Mouse (Mus musculus) hindbrain, embryonic 16.5 days (tissue): ENCODE results near the gene Fxyd2. TPM values are rescaled to one million over a fixed set of nuclear protein-coding genes. Genes with fewer than 3 reads are reported as not detected.

Experiments used
- ATAC-seq: fragments of 200-750 bp; cut with Nextera tagmentation; 2 replicates; pipeline ENCODE4 v1.8.0; 2017; ENCODE audit warnings: moderate TSS enrichment, moderate library complexity
- H3K27ac ChIP-seq: fragments of 300-500 bp; sonication (generic); 2 replicates; pipeline ENCODE4 v1.5.1; 2014; ENCODE audit warnings: low read depth, mild to moderate bottlenecking, control low read depth, low read length, moderate library complexity
- H3K27me3 ChIP-seq: fragments of 300-500 bp; sonication (generic); replicated peaks from 2 replicates; pipeline ENCODE4 v1.6.1; 2014; ENCODE audit warnings: low read length; ENCODE audit not compliant: control insufficient read depth, insufficient read depth
- H3K36me3 ChIP-seq: fragments of 300-500 bp; sonication (generic); 2 replicates; pipeline ENCODE4 v1.6.1; 2014; ENCODE audit warnings: mild to moderate bottlenecking, low read length, moderate library complexity, mixed read lengths; ENCODE audit not compliant: control insufficient read depth, insufficient read depth
- H3K4me1 ChIP-seq: fragments of 300-500 bp; sonication (generic); 2 replicates; pipeline ENCODE4 v1.6.1; 2014; ENCODE audit warnings: low read depth, low read length; ENCODE audit not compliant: control insufficient read depth, insufficient read depth
- H3K4me2 ChIP-seq: fragments of 300-500 bp; sonication (generic); 2 replicates; pipeline ENCODE4 v1.6.1; 2014; ENCODE audit warnings: mild to moderate bottlenecking, low read length, control low read depth, moderate library complexity
- H3K4me3 ChIP-seq: fragments of 300-500 bp; sonication (generic); 2 replicates; pipeline ENCODE4 v1.5.1; 2014; ENCODE audit warnings: mild to moderate bottlenecking, low read length, control low read depth, moderate library complexity
- H3K9ac ChIP-seq: fragments of 300-500 bp; sonication (generic); 2 replicates; pipeline ENCODE4 v1.6.1; 2014; ENCODE audit warnings: low read depth, mild to moderate bottlenecking, control low read depth, low read length, moderate library complexity
- H3K9me3 ChIP-seq: fragments of 300-500 bp; sonication (generic); 2 replicates; pipeline ENCODE4 v1.6.1; 2014; ENCODE audit warnings: mild to moderate bottlenecking, low read length, moderate library complexity; ENCODE audit not compliant: control insufficient read depth
- WGBS: fragments of 180-500 bp; shearing (Covaris S2); extraction: QIAGEN DNeasy Blood & Tissue Kit; methylation state at CpG from one replicate; pipeline ENCODE4 v1.1.7; 2014; 5-methylcytosine and 5-hydroxymethylcytosine counted together
- polyA plus RNA-seq: library from polyadenylated mRNA; unstranded; fragments of >200 nt; fragmentation: Nextera tagmentation; extraction: Ambion mirVana; gene quantifications from 2 replicates; pipeline ENCODE4 v1.2.1, GENCODE M21; 2015

The Fxyd2 gene
- polyA plus RNA-seq, 1 experiment from 2014 or later = 15.7 TPM

- Histone ChIP-seq H3K9me3 (no peaks in the 10 kb centered on the region), H3K4me3 (no peak overlapping the region), H3K27me3 (no peaks in the 10 kb centered on the region), H3K4me1 (peaks cover 5% of the 10 kb centered on the region; the same call in 1 of the 2 replicates), H3K36me3 (no peaks in the 10 kb centered on the region), H3K4me2 (no peak overlapping the region), H3K27ac (no peak overlapping the region), H3K9ac (no peak overlapping the region)
- 81% methylated on average over 4 of the region's 4 CpGs for WGBS
- ATAC-seq = no peak
These were observed 50.2 kb downstream of the Fxyd2 start for GRCm38 (mm10) chr9:45449658-45450057.

GRCm38 (mm10) chr9:45451346-45451745, 51.9 kb downstream of the Fxyd2 start:
- H3K27ac ChIP-seq = no peak overlapping the region
- H3K4me1 ChIP-seq = peaks cover 7% of the 10 kb centered on the region
- H3K27me3 ChIP-seq = no peaks in the 10 kb centered on the region
- H3K4me3 ChIP-seq = no peak overlapping the region
- no peak overlapping the region for H3K9ac ChIP-seq
- H3K36me3 ChIP-seq = no peaks in the 10 kb centered on the region
- no peak overlapping the region for H3K4me2 ChIP-seq
- ATAC-seq = no peak
- 95% methylated on average over 4 of the region's 4 CpGs for WGBS
- no peaks in the 10 kb centered on the region for H3K9me3 ChIP-seq

- Histone ChIP-seq H3K4me2 (no peak overlapping the region), H3K4me1 (peaks cover 7% of the 10 kb centered on the region), H3K4me3 (no peak overlapping the region), H3K27me3 (no peaks in the 10 kb centered on the region), H3K36me3 (no peaks in the 10 kb centered on the region), H3K27ac (peak overlapping the region; percentile 45; the same call in 1 of the 2 replicates), H3K9ac (no peak overlapping the region), H3K9me3 (no peaks in the 10 kb centered on the region)
- ATAC-seq = no peak
- WGBS = 78% methylated on average over 10 of the region's 10 CpGs
These were observed 54.6 kb downstream of the Fxyd2 start for GRCm38 (mm10) chr9:45454032-45454431.

GRCm38 (mm10) chr9:45454889-45455610, 55.6 kb downstream of the Fxyd2 start:
- WGBS = 37% methylated on average over 8 of the region's 8 CpGs
- no peaks in the 10 kb centered on the region for H3K36me3 ChIP-seq
- no peaks in the 10 kb centered on the region for H3K27me3 ChIP-seq
- peaks cover 7% of the 10 kb centered on the region for H3K4me1 ChIP-seq
- ATAC-seq = peak; percentile 52
- H3K9me3 ChIP-seq = no peaks in the 10 kb centered on the region
- H3K4me2 ChIP-seq = no peak overlapping the region
- no peak overlapping the region for H3K9ac ChIP-seq
- H3K4me3 ChIP-seq = no peak overlapping the region
- H3K27ac ChIP-seq = no peak overlapping the region; the same call in 1 of the 2 replicates

- ATAC-seq = no peak
- H3K4me1 ChIP-seq = peaks cover 7% of the 10 kb centered on the region
- H3K4me2 ChIP-seq = no peak overlapping the region
- no peak overlapping the region for H3K27ac ChIP-seq
- H3K27me3 ChIP-seq = no peaks in the 10 kb centered on the region
- H3K9me3 ChIP-seq = no peaks in the 10 kb centered on the region
- H3K9ac ChIP-seq = no peak overlapping the region
- H3K36me3 ChIP-seq = no peaks in the 10 kb centered on the region
- 40% methylated on average over 7 of the region's 7 CpGs for WGBS
- no peak overlapping the region for H3K4me3 ChIP-seq
These were observed 57.7 kb downstream of the Fxyd2 start for GRCm38 (mm10) chr9:45457200-45457599.

GRCm38 (mm10) chr9:45458363-45458762, 58.9 kb downstream of the Fxyd2 start:
- peaks cover 7% of the 10 kb centered on the region for H3K4me1 ChIP-seq
- WGBS = 49% methylated on average over 14 of the region's 14 CpGs
- H3K9me3 ChIP-seq = no peaks in the 10 kb centered on the region; the same call in 1 of the 2 replicates
- no peak overlapping the region for H3K4me2 ChIP-seq
- no peaks in the 10 kb centered on the region for H3K27me3 ChIP-seq
- no peaks in the 10 kb centered on the region for H3K36me3 ChIP-seq
- ATAC-seq = no peak
- no peak overlapping the region for H3K9ac ChIP-seq
- H3K27ac ChIP-seq = no peak overlapping the region
- H3K4me3 ChIP-seq = no peak overlapping the region

Other genes starting within 250 kb of the Fxyd2 start
- gene BC049352, start 217.7 kb upstream of the Fxyd2 start, polyA plus RNA-seq = not detected in 2 replicates
- not detected in 2 replicates for gene Tmprss4, start 195.6 kb upstream of the Fxyd2 start, polyA plus RNA-seq
- 0.70 and 0.94 TPM in 2 replicates for gene Il10ra, start 130.5 kb upstream of the Fxyd2 start, polyA plus RNA-seq
- 0.06 TPM in 1 of 2 replicates, not detected in the other for gene Tmprss13, start 80.6 kb upstream of the Fxyd2 start, polyA plus RNA-seq
- gene Fxyd6, start 29.5 kb upstream of the Fxyd2 start, polyA plus RNA-seq = 679 and 766 TPM in 2 replicates
- gene Dscaml1, start 27.0 kb downstream of the Fxyd2 start, polyA plus RNA-seq = 10.8 and 17.7 TPM in 2 replicates